Mouse (Mus musculus) brain, embryonic 14.5 days (tissue): ENCODE results near the gene Fbxl2. TPM values are rescaled to one million over a fixed set of nuclear protein-coding genes. Genes with fewer than 3 reads are reported as not detected.

Source experiments
- DNase-seq: peaks from one replicate; pipeline ENCODE4 v3.0.0-alpha.2; 2011; ENCODE audit warnings: low read depth
- CTCF ChIP-seq: fragments of 200-500 bp; IDR thresholded peaks from 2 replicates; pipeline ENCODE4 v1.5.1; 2012; ENCODE audit warnings: inconsistent platforms, mild to moderate bottlenecking, moderate library complexity, borderline replicate concordance; ENCODE audit not compliant: insufficient read depth, insufficient read length; ENCODE audit errors: extremely low read depth
- POLR2A ChIP-seq: fragments of 200-500 bp; IDR thresholded peaks from 2 replicates; pipeline ENCODE4 v1.6.1; 2012; ENCODE audit warnings: mild to moderate bottlenecking, inconsistent platforms, borderline replicate concordance; ENCODE audit not compliant: poor library complexity, insufficient read depth, insufficient read length, severe bottlenecking; ENCODE audit errors: extremely low read depth
- polyA plus RNA-seq: library from polyadenylated mRNA; depleted of rRNA; stranded (reverse); fragments of >200 nt; gene quantifications from 2 replicates; pipeline ENCODE4 v1.2.3, GENCODE M21; 2012

Fbxl2 gene
- polyA plus RNA-seq, 1 experiment = 32.4 TPM

DNA sequence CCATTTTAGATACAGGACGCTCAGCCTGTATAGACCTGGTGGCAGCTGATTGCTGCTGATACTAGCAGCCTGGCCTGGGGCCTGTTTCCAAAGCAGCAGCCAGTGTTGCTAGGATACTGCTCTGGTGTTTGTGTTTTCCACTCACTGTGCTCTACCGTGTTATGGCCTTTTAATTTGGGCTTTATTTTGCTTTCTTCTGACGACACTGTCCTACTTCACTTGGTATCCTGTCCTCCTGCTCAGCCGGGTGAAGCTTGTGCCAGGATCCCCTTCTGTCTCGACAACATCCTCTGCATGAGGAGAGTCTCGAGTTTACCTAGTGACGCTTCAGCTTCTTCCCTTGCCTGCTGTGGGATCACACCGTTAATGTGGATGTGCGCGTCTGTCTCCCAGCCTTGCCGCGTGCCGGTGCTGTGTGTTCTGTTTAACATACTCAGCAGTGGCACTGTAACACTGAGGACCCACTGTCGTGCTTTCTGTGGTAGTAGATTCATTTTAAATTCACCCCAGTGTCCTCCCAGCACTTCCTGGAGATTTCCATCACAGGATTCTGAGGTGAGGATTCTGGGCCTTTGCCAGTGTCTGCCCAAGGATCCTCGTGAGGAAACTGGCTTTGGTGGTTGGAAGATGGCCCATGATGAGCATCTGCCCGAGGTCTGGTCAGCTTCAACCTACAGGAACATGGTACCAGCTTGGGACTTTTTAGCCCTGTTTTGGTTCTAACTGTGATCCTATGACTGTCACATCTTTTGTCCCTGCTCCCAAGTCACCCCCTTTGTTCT is 64.7 kb downstream of the Fbxl2 start:
- TF ChIP-seq POLR2A = no peak
- TF ChIP-seq CTCF = no peak
- peak; percentile 83 for DNase-seq

GRCm38 (mm10) chr9:113979356-113979755 is 66.6 kb downstream of the Fbxl2 start:
- TF ChIP-seq POLR2A (no peak), CTCF (no peak)
- DNase-seq = no peak

GRCm38 (mm10) chr9:113978656-113979055 is 67.3 kb downstream of the Fbxl2 start:
- TF ChIP-seq CTCF = no peak
- no peak for TF ChIP-seq POLR2A
- no peak for DNase-seq

DNA sequence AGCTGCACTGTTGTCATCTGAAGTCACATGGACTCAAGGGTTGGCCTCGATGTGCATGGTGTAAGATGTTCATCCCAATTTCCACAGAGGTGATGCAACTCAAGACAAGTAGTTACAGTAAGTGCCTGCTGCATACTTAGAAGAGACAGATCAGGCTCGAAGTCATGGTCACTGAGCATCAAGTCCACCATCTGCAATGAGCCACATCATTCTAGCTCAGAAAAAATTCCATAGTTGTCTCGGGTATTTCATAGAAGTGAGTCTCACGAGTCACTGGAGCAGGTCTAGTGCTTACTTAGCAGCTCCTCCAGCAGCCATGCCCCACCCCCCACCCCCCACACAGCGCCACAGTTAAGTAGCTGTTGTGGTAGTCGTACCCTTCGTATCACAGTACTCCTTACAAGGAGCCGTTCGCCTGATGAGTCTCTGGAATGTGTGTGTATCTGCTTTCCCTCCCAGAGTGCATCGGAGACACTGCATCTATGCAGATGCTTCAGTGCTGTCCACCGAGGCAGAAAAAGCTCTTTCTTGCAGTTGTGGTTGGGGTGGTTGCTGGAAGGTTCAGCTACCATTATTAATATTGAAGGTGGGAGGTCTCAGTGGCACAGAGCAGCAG is 68.7 kb downstream of the Fbxl2 start:
- TF ChIP-seq POLR2A = no peak
- no peak for TF ChIP-seq CTCF
- DNase-seq = no peak

GRCm38 (mm10) chr9:113976264-113976663 is 69.7 kb downstream of the Fbxl2 start:
- no peak for DNase-seq
- no peak for TF ChIP-seq POLR2A
- TF ChIP-seq CTCF = no peak

DNA sequence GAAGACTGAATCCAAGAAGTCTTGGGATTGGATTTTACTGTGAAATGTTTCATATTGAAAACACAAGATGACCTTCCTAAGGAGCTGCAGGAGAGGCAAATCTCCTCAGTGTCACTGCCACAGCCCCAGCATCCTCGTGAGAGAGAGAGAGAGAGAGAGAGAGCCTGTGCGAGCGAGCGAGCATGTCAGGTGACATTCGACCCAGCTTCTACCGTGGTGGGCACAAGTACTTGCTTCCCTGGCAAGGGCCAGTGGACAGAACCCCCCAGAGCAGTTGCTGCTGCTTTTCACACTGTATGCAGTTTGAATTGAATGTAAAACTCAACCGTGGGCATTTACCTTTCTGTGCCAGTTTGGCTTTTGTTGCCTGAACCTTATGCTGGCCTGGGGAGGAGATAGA is 70.5 kb downstream of the Fbxl2 start:
- no peak for DNase-seq
- TF ChIP-seq CTCF = no peak
- TF ChIP-seq POLR2A = no peak

- no peak for TF ChIP-seq POLR2A
- TF ChIP-seq CTCF = no peak
- no peak for DNase-seq
These were observed 71.0 kb downstream of the Fbxl2 start for GRCm38 (mm10) chr9:113974945-113975344.

DNA sequence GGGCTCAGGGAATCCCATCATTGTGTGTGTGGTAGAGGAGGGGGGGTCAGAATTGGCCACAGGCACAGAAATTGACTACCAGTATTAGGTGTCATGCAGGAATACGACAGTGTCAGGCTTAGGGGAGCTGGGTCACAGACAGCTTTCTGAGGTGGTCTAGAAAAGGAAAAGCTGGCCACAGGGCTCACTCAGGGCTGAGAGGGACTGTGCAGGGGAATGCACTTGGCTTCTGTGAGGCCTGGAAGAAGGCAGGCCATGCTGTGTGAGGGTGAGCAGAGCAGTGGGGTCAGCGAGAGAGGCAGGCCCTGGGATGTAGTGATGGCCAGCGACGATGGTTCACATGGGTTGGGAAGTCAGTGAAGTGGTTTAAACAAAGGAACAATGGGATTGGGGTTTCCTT is 72.1 kb downstream of the Fbxl2 start:
- DNase-seq = no peak
- no peak for TF ChIP-seq CTCF

GRCm38 (mm10) chr9:113971615-113972014 is 74.4 kb downstream of the Fbxl2 start:
- TF ChIP-seq POLR2A = no peak
- TF ChIP-seq CTCF = no peak
- DNase-seq = peak; percentile 17

- no peak for TF ChIP-seq CTCF
- TF ChIP-seq POLR2A = no peak
- no peak for DNase-seq
These were observed 76.0 kb downstream of the Fbxl2 start for GRCm38 (mm10) chr9:113970041-113970440.

DNA sequence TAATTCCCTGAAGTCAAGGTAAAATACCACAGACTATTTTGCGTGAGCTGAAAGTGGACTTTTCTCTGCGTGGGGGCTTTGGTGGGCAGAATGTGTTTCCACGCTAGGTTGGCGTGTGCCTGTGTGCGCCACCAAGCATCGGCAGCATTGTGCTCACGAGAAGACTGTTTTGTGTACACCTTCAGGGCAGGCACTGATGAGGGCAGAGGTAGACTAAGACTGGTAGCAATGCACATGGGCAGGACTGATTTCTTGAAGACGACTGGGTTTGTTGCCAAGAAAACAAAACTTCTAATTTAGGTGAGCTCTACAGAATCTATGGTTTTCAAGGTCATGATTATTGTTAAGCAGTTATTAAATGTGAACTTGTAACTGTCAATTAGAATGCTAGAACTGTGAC is 76.6 kb downstream of the Fbxl2 start:
- TF ChIP-seq CTCF (no peak), POLR2A (no peak)
- no peak for DNase-seq

DNA sequence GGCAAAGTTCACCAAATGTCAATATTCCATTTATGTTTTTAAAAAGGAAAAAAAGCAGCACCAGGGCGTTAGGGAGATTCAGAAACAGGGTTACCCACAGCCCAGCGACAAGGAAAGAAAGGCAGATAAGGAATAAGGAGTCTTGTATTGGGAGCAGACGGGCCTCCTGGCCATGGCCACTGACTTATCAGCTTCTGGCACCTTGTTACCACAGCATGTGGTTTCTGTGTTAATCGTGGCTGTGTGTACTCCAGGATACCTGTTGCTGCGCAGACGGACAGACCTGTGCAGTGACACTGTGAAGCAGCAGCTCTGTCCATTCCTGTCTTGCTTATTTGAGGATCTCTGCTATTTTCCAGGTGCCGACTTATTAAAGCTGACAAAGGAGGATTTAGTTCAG is 77.0 kb downstream of the Fbxl2 start:
- DNase-seq = no peak
- TF ChIP-seq CTCF (no peak), POLR2A (no peak)

DNA sequence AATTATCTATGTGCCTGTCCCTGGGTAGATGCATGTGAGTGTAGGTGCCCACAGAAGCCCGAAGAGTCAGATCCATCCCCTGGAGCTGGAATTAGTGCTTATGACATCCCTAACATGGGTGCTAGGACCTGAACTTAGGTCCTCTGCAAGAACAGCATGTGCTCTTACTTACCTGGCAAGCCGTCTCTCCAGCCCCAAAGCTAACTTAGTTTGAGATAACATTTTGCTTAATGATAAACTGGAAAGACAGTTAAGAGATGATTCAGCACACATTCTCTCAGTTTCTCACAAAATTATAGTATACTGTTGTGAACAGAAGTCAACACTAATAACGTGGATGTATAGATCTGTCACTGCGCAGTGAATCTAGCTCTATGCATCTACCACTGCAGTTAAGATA is 79.2 kb downstream of the Fbxl2 start:
- TF ChIP-seq POLR2A (no peak), CTCF (no peak)
- DNase-seq = no peak
